Mouse (Mus musculus) WW6 (cell line): ENCODE results near the gene Carm1.
"Not testable (repeated sequence)": the region's sequence is repeated elsewhere in the genome, so short reads cannot be mapped to it uniquely, and the experiment has no call there.

Experiments used
- DNase-seq: peaks from one replicate; pipeline ENCODE4 v3.0.0-alpha.2; 2013; ENCODE audit warnings: low read depth, low spot score

The Carm1 gene

DNA sequence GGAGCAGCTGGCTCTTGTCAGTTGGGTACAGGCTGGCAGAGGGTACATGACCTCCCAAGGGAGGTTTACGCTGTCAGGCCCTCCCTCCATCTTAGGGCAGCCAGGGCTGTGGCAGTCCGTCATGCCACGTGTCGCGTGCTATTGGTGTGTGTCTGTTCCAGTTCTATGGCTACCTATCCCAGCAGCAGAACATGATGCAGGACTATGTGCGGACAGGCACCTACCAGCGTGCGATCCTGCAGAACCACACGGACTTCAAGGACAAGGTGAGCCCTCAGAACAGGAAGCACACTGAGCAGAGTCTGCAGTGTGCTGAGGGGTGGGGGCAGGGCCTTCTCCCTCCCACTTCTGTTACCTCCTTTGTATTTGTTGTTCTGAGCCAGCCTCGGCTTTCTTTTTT, 28.6 kb downstream of the Carm1 start:
- DNase-seq, result no peak

DNA sequence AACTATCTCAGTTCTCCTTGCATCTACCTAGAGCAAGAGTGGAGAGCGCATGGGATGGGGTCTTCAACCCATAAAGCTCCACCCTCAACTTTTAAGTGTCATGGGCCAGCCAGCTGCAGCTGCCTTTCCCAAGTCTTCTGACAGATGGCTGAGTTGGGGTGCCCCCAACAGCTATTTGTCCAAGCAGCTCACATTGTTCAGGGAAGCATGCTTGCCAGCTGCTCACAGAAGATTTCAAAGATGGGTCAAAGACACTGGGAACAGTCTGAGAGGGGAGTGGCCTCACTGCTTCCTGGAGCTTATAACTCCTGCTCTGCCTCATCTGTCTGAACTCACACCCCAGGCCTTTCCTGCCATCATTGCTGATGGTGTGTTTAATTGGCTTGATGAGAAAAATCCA, 29.6 kb downstream of the Carm1 start:
- DNase-seq, result no peak

DNA sequence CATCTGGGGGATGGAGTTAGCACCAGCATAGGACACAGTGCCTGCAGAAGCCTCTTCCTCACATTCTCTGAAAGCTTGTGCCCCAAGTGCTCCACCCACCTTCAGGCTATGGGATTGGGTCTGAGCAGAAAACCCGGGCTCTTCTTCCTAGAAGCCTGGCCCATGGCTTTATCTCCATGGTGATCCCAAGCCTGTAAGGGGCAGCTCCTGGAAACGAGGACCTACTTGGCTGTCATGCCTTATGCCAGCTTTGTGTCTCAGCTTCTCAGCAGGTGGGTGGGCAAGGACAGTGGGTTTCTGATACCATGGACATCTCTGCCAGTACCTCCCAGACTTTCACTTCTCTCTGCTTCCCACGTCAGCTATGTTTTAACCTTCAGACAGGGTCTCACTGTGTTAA, 31.5 kb downstream of the Carm1 start:
- no peak for DNase-seq

DNA sequence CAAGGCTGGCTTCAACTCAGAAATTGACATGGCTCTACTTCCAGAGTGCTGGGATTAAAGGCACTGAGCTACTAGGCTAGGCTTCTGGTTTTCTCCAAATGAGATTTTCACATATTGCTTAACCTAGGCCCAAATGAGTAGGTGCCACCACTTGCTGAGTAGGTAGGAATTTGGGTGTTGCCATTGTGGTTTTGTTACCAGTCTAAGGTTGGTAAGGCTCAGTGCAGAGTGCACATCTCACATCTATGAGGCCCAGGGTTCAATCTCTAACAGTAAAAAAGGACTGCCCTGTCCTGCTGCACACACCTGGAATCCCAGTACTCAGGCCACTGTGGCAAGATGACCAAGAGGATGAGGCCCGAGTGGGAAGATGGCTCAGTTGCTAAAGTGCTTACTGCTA, 38.7 kb downstream of the Carm1 start:
- no peak for DNase-seq

DNA sequence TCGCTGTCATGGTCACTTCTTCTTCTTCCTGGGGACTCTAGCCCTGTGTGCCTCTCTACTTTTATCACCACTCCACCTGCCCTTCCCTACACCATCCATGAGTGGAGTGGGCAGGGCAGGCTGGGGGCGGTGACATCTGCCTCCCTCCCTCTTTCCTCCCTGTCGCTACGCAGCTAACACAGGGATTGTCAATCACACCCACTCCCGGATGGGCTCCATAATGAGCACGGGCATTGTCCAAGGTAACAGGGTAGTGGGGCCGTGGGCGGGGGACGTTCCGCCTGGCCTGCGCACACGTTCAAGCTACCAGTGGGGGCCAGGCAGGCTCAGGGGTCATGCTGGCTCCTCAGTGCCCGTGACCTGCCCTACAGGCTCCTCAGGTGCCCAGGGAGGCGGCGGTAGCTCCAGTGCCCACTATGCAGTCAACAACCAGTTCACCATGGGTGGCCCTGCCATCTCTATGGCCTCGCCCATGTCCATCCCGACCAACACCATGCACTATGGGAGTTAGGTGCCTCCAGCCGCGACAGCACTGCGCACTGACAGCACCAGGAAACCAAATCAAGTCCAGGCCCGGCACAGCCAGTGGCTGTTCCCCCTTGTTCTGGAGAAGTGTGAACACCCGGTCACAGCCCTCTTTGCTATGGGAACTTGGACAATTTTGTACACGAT, 41.1 kb downstream of the Carm1 start:
- no peak for DNase-seq

DNA sequence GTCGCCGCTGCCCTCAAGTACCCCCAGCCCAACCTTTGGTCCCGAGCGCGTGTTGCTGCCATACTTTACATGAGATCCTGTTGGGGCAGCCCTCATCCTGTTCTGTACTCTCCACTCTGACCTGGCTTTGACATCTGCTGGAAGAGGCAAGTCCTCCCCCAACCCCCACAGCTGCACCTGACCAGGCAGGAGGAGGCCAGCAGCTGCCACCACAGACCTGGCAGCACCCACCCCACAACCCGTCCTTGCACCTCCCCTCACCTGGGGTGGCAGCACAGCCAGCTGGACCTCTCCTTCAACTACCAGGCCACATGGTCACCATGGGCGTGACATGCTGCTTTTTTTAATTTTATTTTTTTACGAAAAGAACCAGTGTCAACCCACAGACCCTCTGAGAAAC, 41.7 kb downstream of the Carm1 start:
- DNase-seq, result no peak

DNA sequence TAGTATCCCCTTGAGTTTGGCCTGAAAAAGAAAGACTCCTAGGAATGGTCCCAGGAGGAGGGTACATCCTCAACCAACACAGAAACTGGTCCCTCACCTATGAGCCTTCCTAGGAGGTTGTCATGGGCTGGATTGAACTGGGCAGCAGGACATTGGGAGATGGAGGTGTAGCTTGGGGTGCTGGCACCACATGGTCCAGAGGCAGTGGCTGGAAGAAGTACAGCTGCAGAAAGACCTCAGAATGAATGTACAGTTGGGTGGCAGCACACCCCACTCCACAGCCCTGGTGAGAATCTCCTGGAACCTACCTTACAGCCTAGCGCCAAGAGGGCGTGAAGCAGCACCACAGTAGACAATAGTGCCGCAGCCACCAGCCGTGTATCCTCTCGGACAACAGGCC, 42.8 kb downstream of the Carm1 start:
- no peak for DNase-seq

DNA sequence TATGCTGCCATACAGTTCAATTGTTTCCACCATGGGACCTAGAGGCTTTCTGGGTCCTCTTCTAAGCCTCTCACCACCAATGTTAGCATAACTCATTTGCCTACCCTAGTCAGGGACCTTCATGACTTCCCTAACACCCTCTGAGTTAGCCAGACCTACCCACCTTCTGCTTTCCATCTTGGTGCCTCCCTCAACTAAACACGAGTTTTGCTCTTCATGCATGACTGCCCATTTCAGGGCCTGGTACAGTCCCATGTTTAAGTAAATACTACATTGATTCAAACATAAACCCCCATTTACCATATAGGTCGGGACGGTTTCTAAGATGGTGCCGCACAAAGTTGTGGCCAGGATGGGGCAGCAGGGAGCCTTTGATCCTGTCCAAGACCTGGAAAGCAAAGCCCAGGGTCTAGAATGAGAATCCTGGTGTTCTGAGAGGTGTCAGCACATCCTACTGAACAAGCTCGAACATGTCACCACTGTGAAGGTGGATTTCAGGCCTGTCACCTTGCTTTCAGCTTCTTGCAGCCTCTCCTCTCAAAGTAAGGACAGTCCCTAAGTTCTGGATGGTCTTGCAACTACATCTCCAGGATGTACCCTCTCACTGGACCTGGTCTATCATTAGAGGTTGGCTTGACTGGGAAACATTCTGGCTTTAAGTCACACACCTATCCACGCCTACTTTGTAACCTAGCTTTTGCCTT, 44.6 kb downstream of the Carm1 start:
- no peak for DNase-seq

DNA sequence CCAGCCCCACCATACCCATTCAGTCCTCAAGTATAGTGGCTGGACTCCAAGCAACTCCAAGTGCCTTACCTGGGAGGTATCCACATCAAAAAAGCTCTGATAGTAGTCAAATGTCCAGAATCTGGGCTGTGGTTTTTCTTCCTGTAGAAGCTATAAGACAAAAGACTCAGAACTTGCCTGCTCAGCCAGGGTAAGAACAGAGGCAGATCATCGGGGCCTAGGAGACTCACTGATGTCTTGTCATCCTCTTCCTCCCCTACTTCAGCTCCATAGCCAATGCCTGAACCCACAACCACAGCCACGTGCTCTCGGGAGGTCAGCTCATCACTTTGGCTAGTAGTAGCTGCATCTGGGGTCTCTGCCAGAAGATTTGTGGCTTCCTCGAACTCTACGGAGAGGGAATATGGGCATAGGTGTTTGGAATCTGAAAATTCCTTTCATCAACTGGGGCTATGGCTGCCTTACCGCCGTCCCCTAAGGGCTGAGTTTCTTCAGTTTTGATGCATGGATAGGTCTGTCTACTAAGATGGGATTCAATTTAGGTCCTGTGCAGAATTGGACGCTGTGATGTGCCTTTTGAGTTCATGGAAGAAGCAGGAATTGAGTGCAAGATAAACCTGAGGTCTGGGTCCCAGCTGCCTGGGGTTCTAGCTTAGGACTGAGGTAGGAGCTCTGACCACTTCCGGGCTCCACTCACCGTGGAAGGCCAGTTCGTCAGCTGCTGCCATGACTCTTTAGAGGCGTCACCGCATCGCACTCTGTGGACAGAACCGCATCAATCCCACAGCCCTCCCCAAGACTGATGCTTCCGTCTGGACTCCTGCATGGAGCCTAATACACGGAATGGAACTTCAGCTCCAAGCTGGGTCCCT, 45.4 kb downstream of the Carm1 start:
- no peak for DNase-seq

DNA sequence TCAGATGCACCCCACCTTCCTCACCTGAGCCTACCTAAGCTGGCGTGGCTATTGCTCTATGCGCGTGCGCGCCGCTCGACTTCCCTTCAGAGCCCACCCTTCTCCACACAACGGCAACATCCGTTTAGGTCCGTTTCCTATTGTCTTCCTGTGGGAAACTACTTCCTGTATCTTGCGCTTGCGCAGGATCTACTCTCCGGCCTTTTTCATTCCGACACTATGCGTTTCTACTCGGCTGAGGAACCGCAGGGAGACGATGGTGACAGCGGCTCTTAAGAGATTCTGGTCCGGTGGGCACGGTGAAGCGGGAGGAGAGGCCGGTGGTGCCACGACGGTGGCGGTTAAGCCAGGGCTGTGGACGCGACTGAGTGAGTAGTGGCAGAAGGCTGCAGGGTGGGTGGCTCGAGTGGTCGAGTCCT, 46.0 kb downstream of the Carm1 start, which contains the start of the genes Timm29 and Yipf2:
Gene Timm29, plus strand, starts transcription at position 20 of the 419 bp plus-strand sequence.
Gene Yipf2, minus strand, starts transcription at position 126 of the 419 bp plus-strand sequence.
- peak; percentile 93 for DNase-seq

DNA sequence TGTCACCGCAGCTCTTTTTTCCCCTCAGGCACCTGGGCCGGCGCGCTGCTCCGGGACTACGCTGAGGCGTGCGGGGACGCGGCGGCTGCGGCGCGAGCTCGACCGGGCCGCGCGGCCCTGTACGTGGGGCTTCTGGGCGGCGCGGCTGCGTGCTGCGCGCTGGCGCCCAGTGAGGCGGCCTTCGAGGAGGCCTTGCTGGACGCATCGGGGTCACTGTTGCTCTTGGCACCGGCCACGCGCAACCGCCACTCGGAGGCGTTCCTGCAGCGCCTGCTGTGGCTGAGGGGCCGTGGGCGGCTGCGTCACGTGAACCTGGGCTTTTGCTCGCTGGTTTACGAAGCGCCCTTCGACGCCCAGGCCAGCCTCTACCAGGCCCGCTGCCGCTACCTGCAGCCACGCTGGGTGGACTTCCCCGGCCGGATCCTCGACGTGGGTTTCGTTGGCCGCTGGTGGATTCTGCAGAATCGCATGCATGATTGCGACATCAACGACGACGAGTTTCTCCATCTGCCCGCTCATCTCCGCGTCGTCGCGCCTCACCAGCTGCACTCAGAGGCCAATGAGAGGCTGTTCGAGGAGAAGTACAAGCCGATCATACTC, 46.5 kb downstream of the Carm1 start:
- no peak for DNase-seq

DNA sequence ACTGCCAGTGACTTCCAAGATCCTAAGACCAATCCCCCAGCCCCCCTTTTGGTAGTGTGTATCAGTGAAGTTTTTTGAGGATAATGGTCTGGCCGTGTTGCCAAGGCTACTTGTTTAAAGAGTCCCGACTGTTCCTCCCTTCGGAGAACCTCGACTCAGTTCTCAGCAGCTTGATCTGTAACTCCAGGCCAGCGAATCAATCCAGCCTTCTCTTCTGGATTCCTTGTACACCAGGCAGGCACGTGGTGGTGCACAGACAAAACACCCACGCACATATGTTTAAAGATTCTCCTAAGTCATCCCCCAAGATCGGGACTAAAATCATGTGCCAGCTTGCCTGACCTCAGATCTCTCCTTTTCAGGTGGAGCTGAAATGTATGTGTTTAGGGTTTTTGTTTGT, 47.7 kb downstream of the Carm1 start:
- DNase-seq, result not testable (repeated sequence)

DNA sequence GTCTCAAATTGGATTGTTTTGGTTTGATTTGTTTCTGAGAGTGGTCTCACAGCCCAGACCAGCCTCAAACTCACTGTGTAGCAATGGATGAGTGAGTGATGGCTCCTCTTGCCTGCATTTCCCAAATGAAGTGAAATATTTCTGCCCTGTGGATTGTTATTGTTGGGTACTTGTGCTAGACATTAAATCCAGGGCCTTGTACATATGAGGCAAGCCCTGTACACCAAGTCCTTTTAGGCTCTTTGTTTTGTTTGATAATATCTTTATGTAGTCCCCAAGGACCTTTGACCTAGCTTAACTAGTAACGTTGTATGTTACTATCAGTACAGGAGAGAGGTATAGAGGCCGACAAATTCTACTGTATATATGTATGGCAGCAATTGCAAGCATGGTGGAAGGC, 48.1 kb downstream of the Carm1 start:
- no peak for DNase-seq

DNA sequence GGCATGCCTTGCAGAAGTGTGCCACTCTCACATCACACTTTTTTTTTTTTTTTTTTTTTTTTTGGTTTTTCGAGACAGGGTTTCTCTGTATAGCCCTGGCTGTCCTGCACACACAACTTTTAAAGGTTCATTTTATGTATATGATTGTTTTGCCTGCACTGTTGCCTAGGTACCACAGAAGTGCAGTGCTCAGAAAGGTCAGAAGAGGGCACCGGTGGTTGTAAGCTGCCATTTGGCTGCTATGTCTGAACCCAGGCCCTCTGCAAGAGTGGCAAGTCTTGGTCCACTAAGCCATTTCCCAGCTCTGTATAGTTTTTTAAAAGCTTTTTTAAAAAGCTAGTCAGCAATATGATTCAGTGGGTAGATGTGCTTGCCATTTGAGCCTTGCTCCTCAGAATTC, 51.5 kb downstream of the Carm1 start:
- DNase-seq, result no peak

DNA sequence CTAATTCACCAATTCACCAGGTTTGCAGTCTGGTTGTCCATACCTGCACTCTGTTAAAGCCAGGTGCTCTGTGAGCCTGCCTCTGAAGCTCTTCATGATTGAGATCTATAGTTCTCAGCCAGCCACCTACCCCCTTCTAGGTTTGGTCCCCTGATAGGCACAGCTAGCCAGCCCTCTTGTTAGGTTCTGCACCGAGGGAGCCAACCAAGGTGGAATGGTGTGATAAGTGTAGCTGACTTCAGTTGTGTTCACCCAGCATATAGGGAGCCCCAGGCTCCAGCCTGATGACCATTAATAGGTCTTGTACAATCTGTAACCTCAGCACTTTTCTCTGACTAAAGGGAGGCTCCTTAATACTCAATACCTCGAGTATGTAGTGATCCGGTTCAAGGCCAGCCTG, 53.5 kb downstream of the Carm1 start:
- DNase-seq, result no peak

DNA sequence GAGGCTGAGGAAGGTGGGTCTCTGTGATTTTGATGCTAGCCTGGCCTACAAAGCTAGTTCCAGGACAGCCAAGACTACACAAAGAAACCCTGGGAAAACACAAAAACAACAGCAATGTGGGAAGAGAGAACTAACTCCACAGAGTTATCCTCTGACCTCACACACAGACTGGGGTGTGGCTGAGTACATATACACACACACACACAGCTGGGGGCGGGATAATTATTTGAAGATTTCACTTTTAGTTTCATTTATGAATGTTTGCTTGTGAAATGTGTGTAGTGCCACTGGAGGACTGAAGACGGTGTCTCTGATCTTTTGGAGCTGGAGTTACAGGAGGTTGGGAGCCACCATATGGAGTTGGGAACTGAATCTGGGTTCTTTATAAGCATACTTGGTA, 54.4 kb downstream of the Carm1 start:
- no peak for DNase-seq

DNA sequence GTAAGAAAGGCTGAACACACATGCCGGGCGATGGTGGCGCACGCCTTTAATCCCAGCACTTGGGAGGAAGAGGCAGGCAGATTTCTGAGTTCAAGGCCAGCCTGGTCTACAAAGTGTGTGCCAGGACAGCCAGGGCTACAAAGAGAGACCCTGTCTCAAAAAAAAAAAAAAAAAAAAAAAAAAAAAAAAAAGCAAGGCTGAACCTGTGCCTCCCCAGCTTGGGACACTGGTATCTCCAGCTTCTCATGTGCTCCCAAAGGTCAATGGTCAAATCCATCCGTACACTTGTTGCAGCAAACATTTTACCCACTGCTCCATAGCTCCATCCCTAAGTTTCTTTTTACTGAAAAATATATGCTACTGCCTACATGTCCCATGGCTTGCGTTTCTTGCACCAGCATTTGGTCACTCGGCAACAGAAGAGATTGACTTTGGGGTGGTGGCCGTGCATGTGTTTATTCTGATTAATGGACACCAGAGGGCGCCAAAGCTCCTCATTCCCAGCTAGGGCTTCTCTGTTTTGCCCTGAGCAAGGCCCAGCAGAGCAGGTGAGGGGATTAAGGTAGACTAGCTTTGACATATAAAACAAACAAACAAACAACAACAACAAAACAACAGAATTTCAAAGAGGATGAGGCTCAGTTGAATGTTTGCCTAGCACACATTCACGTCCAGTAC, 55.2 kb downstream of the Carm1 start:
- peak; percentile 64 for DNase-seq

DNA sequence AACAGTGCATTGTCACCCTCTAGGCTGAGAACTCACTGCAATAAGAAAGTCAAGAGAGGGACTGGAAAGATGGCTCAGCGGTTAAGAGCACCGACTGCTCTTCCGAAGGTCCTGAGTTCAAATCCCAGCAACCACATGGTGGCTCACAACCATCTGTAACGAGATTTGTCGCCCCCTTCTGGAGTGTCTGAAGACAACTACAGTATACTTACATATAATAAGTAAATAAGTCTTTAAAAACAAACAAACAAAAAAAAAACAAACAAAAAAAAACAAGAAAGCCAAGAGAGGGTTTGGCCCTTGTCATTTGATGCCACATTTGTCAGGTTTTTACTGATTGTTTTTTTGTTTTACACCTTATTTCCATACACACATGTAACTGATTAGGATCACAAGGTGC, 57.4 kb downstream of the Carm1 start:
- DNase-seq, result no peak

DNA sequence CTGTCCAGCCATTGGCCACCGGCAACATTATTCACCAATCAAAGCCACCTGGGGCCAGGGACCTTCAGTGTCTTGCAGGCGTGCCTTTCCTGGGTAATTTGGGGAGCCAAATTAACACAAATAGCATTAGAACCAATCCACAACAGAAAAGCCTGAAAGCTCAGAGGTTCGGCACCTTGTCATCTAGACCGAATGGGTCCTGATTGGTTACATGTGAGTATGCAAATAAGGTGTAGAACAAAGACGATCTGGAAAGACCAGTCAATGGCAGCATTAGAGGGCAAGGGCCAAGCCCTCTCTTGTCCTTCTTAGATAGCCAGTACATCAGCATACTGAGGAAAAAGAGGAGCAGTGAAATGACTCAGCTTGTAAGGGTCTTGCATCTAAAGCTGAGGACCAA, 59.2 kb downstream of the Carm1 start:
- no peak for DNase-seq

DNA sequence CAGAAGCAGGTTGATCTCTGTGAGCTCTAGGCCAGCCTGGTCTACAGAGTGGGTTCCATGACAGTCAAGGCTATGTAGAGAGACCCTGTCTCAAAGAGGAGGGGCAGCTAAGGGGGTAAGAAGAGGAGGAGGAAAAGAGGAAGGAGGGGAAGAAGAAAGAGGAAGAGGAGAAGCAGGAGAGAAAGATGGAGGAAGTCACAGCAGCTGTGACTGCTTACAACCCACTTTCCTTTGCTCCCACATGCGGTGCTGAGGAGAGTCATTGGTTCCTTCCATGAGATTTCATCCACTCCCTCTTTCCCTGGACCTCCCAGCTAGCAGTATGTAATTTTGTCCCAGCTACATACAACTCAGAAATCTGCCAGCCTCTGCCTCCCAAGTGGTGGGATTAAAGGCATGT, 60.0 kb downstream of the Carm1 start:
- no peak for DNase-seq

DNA sequence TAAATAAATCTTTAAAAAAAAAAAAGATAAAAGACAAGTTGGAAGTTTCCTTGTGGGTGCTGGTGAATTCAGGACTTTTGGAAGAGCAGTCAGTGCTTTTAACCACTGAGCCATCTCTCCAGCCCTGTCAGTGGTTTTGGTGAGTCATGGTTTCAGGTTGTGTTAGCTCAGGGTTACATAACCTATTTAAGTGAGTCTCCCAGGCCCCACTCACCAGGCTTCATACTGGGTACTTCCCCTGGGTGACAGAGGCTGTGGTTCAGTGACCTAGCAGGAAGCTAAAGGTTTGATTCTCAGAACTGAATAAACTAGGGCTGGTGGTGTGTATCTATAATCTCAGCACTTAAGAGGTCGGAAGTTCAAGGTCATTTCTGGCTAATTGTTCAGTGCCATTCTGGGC, 63.2 kb downstream of the Carm1 start:
- no peak for DNase-seq
